Mouse (Mus musculus) heart, postnatal 25 days (tissue): ENCODE data around the gene Traf3ip3. TPM values are rescaled to one million over a fixed set of nuclear protein-coding genes. Genes with fewer than 3 reads are reported as not detected.

Experiments used
- DNase-seq: peaks from one replicate; pipeline ENCODE4 v3.0.0; 2022; ENCODE audit warnings: low spot score
- intact Hi-C: fragments of 180-260 bp; cut with DNase I; formaldehyde crosslinking; loops from one replicate; pipeline ENCODE4 v1.15.1; 2025
- total RNA-seq, 2 experiments: library from RNA; stranded (reverse); gene quantifications; 2 replicates each; pipeline ENCODE4 v1.2.3; 2021

Traf3ip3 gene
- total RNA-seq = 1 to 10 TPM; 1.1 to 1.4 TPM

DNA sequence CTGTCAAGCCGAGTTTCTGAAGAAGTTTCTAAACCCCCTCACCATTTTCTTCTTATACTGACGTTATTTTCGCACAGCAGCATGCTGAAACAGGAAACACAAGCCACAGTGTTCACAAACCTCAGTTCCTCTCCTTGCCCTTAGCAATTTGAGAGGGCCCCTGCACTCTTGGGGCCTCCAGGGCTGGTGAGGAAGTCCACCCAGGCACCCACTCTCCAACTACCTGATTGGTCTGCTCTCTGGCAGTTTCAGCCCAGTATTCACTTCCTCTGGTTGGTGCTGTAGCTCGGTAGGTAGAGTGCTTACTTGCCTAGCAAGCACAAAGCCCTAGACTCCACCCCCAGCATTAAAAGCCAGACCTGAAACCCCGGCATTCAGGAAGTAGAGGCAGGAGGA is at the start of gene Traf3ip3:
Gene Traf3ip3 (minus strand): TSS at position 321 of the 396 bp plus-strand sequence.
- DNase-seq = no peak
- intact Hi-C loops = no loop called here

GRCm38 (mm10) chr1:193250026-193250425 is 48.5 kb upstream of the Traf3ip3 start:
- DNase-seq = no peak
- intact Hi-C loops = loop anchor here (5.0 kb wide), 1 partner anchor 38 kb away; no protein-coding TSS in a partner anchor

- no peak for DNase-seq
- intact Hi-C loops = no loop called here
These were observed 42.7 kb upstream of the Traf3ip3 start for GRCm38 (mm10) chr1:193244235-193244634.

GRCm38 (mm10) chr1:193243571-193244193 is 42.2 kb upstream of the Traf3ip3 start:
- intact Hi-C loops = no loop called here
- no peak for DNase-seq

- no peak for DNase-seq
- intact Hi-C loops = no loop called here
These were observed 41.4 kb upstream of the Traf3ip3 start for GRCm38 (mm10) chr1:193242863-193243262.

- DNase-seq = peak; percentile 85
- intact Hi-C loops = no loop called here
These were observed 40.7 kb upstream of the Traf3ip3 start for GRCm38 (mm10) chr1:193242238-193242637.

- intact Hi-C loops = no loop called here
- no peak for DNase-seq
These were observed 39.9 kb upstream of the Traf3ip3 start for GRCm38 (mm10) chr1:193241436-193241835.

DNA sequence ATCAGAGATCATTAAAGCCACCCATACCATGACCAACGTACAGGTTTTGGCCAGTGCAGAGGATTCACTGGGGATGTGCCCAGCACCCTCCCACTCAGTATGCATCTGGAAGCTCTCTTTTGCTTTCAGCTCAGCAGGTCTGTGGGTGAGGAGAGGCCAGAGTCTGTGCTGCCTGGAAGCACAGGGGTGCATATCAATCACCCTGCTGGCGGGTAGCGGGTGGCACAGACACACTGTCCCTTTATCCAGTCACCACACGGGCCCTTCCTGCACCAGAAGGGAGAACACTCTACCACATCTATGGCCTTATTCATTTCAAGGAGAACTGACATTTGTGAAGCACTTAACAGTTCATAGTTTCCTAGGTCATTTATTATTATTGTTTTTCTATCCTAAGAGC is 36.9 kb upstream of the Traf3ip3 start:
- no peak for DNase-seq
- intact Hi-C loops = no loop called here

- no peak for DNase-seq
- intact Hi-C loops = no loop called here
These were observed 33.4 kb upstream of the Traf3ip3 start for GRCm38 (mm10) chr1:193234930-193235329.

- no peak for DNase-seq
- intact Hi-C loops = no loop called here
These were observed 32.7 kb upstream of the Traf3ip3 start for GRCm38 (mm10) chr1:193234130-193234645.

DNA sequence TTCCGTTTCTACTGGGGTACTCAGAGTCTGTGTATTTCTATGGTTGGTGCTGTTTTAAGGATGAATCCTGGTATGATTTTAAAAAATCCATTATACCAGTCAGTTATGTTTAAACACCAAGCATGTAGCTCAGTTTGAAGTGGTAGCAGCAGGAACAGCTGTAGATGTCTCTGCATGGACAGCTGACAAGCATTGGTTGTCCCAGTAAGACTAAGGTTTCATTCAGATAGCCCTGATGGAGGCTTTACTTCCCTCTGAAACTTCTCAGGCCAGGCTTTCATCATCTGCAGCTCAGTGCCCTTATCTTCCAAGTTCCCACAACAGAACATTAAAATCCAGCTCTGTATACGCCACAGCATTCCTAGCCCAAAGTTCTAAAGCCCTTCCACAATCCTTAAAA is 31.2 kb upstream of the Traf3ip3 start:
- intact Hi-C loops = no loop called here
- DNase-seq = no peak

- intact Hi-C loops = no loop called here
- no peak for DNase-seq
These were observed 29.4 kb upstream of the Traf3ip3 start for GRCm38 (mm10) chr1:193230935-193231334.

GRCm38 (mm10) chr1:193230531-193230930 is 29.0 kb upstream of the Traf3ip3 start:
- DNase-seq = no peak
- intact Hi-C loops = no loop called here

DNA sequence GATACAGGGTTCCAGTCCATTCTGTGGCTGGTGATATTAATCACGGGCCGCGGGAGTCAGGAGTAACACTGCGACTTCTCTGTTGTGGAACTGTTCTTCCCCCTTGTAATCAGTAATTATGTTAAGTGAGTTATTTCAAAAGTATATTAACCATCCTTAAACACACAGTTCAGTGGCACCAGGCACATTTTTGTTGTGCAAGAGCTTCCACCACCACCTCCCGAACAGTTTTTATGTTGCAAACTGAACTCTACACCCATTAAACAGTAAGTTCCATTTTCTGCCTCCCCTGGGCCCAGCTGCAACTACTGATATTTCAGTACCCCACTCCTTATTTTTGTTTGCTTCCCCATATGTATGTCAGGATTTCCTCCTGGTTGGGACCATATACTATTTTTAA is 28.1 kb upstream of the Traf3ip3 start:
- no peak for DNase-seq
- intact Hi-C loops = no loop called here

GRCm38 (mm10) chr1:193227537-193227936 is 26.0 kb upstream of the Traf3ip3 start:
- intact Hi-C loops = no loop called here
- DNase-seq = no peak

DNA sequence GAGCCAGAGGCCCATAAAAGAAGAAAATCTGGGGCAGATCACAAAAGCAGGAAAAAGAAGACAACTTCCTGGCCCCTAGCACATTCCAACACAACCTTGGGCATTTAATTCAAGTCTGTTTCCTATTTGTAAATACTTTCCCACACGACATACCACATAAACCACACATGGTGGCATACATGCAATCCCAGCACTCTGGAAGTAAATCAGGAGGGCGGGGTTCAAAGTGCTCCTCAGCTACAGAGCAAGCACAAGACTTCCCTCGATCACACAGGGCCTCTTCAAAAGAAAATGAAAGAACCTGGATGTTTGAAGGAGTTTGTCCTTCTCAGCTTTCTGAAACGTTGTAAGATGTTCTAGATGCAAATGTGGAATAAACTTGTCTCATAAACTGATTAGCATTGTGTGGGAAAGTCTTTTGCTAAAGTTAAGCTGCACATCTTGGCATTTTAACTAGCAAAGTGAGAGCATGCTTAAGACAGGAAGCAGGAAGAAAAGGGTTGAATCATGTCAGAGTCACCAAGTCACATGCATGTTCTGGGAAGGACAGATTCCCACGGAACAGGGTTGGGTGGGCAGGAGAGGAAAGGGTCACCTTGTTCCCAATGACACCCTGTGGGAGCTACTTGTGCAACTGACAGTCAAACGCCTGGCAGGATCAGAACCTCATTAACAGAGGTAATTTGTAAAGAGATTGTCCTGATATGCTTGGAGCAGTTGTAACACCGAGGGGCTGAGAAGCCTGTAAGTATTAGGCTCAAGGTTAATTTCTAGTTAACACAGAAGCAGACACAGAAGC is 25.4 kb upstream of the Traf3ip3 start:
- intact Hi-C loops = no loop called here

DNA sequence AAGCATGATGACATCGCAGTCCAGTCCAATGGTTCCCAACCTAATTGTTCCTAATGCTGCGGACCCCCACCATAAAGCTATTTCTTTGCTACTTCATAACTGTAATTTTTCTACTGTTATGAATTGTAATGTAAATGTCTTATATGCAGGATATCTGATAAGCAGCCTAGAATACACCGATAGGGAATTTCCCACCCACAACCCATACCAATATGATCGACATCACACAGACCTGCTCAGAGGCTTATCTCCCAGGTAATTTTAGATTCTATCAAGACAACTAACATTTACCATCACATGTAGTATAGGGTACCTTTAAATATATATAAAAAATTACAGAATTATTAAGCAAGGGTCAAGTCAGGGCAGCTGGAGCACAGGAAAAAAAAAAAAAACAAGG is 24.6 kb upstream of the Traf3ip3 start:
- no peak for DNase-seq
- intact Hi-C loops = no loop called here

More for the DNA sequence above, 25.4 kb upstream of the Traf3ip3 start:
- no peak for DNase-seq

GRCm38 (mm10) chr1:193225531-193225930 is 24.0 kb upstream of the Traf3ip3 start:
- intact Hi-C loops = no loop called here
- DNase-seq = no peak

DNA sequence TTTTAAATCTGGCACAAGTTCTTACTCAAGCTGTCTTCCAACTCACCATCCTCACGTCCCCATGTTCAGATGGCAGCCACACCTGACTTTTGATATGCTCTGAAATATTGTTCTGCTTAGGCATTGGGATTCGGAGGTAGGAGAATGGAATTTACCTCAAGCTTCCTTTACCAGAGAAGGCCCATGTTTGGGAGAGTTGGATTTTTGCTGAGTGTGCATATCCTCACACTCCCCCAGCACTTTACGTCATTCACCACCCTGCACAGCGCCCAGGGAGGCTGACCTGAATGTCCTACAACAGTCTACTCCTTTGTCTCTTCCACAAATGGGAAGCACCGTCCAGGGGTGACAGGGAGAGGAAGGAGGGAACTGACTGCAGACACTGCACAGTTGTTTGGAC is 18.9 kb upstream of the Traf3ip3 start:
- intact Hi-C loops = no loop called here
- DNase-seq = no peak

GRCm38 (mm10) chr1:193216000-193216399 is 14.5 kb upstream of the Traf3ip3 start:
- DNase-seq = no peak
- intact Hi-C loops = no loop called here

DNA sequence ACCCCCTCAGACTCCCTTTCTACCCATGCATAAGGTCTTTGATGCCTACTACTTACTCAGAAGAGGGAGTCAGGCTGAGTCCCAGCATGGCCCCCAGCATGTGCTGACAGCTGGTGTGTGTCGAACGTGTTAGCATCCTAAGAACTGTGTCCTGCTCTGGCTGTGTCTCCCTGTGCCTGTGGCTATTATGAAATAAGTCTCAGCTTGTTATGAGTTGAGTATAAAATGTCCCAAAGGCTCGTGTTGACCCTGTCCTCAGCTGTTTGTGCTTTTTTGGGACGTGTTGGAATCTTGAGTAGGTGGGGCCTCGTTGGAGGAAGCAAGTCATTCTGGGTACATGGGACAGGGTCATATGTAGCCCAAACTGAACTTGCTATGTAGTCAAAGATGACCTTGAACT is 12.6 kb upstream of the Traf3ip3 start:
- no peak for DNase-seq
- intact Hi-C loops = loop anchor here (5.0 kb wide), 1 partner anchor 38 kb away; no protein-coding TSS in a partner anchor
